Mouse (Mus musculus) kidney, embryonic 16.5 days (tissue): ENCODE measurements at regions not wholly inside any gene's neighbourhood (a gene's known extent, or its start where the extent isn't known, plus 50 kb on each side); places are given as distances from the start of the nearest gene placed in this dataset.
"Not testable (repeated sequence)": the region's sequence is repeated elsewhere in the genome, so short reads cannot be mapped to it uniquely, and the experiment has no call there.

Source experiments
- ATAC-seq: fragments of 200-750 bp; cut with Nextera tagmentation; 2 replicates; pipeline ENCODE4 v1.8.0; 2017; ENCODE audit warnings: moderate TSS enrichment; ENCODE audit not compliant: low FRiP score, low TSS enrichment
- H3K27ac ChIP-seq: fragments of 300-500 bp; sonication (generic); 2 replicates; pipeline ENCODE4 v1.5.1; 2014; ENCODE audit warnings: low read length
- H3K27me3 ChIP-seq: fragments of 300-500 bp; sonication (generic); 2 replicates; pipeline ENCODE4 v1.6.1; 2014; ENCODE audit warnings: low read length, control low read depth, mixed read lengths; ENCODE audit not compliant: insufficient read depth
- H3K36me3 ChIP-seq: fragments of 300-500 bp; sonication (generic); 2 replicates; pipeline ENCODE4 v1.6.1; 2014; ENCODE audit warnings: low read length, control low read depth, mixed read lengths; ENCODE audit not compliant: insufficient read depth
- H3K4me1 ChIP-seq: fragments of 300-500 bp; sonication (generic); 2 replicates; pipeline ENCODE4 v1.6.1; 2014; ENCODE audit warnings: low read length, control low read depth, mixed read lengths; ENCODE audit not compliant: insufficient read depth
- H3K4me2 ChIP-seq: fragments of 300-500 bp; sonication (generic); replicated peaks from 2 replicates; pipeline ENCODE4 v1.6.1; 2014; ENCODE audit warnings: low read depth, low read length
- H3K4me3 ChIP-seq: fragments of 300-500 bp; sonication (generic); 2 replicates; pipeline ENCODE4 v1.5.1; 2014; ENCODE audit warnings: mild to moderate bottlenecking, low read length
- H3K9ac ChIP-seq: fragments of 300-500 bp; sonication (generic); replicated peaks from 2 replicates; pipeline ENCODE4 v1.6.1; 2014; ENCODE audit warnings: low read length
- H3K9me3 ChIP-seq: fragments of 300-500 bp; sonication (generic); 2 replicates; pipeline ENCODE4 v1.6.1; 2016; ENCODE audit warnings: low read length, control low read depth
- WGBS: fragments of 180-500 bp; shearing (Covaris S2); extraction: QIAGEN DNeasy Blood & Tissue Kit; methylation state at CpG from one replicate; pipeline ENCODE4 v1.1.7; 2014; 5-methylcytosine and 5-hydroxymethylcytosine counted together

- Histone ChIP-seq H3K36me3 (no peaks in the 10 kb centered on the region), H3K4me2 (peak overlapping the region; percentile 53), H3K9me3 (peaks cover 4% of the 10 kb centered on the region; the same call in 1 of the 2 replicates), H3K4me1 (peaks cover 21% of the 10 kb centered on the region), H3K27ac (no peak overlapping the region), H3K9ac (0 out of 2 replicates have a peak overlapping the region, but pooled peaks have one; percentile 4), H3K4me3 (peak overlapping the region; percentile 8), H3K27me3 (no peaks in the 10 kb centered on the region)
- peak; percentile 78 for ATAC-seq
- 33% methylated on average over 19 of the region's 21 CpGs for WGBS
Measured at GRCm38 (mm10) chr12:117378297-117378887, 137.9 kb upstream of the Rapgef5 start.

GRCm38 (mm10) chr12:117379103-117379850 lies 137.0 kb upstream of the Rapgef5 start:
- Histone ChIP-seq H3K9ac (no peak overlapping the region), H3K4me3 (no peak overlapping the region), H3K27me3 (no peaks in the 10 kb centered on the region), H3K36me3 (no peaks in the 10 kb centered on the region), H3K4me1 (peaks cover 21% of the 10 kb centered on the region), H3K9me3 (peaks cover 4% of the 10 kb centered on the region; the same call in 1 of the 2 replicates), H3K27ac (no peak overlapping the region), H3K4me2 (no peak overlapping the region)
- ATAC-seq = no peak
- WGBS = 63% methylated on average over 16 of the region's 16 CpGs

- Histone ChIP-seq H3K4me1 (peaks cover 21% of the 10 kb centered on the region), H3K27ac (0 out of 2 replicates have a peak overlapping the region, but pooled peaks have one; percentile 4), H3K36me3 (no peaks in the 10 kb centered on the region), H3K4me3 (no peak overlapping the region), H3K9ac (no peak overlapping the region), H3K4me2 (no peak overlapping the region), H3K27me3 (0 out of 2 replicates have a peak, but pooled peaks cover under 1% of the 10 kb centered on the region), H3K9me3 (peaks cover 4% of the 10 kb centered on the region; the same call in 1 of the 2 replicates)
- 51% methylated on average over 6 of the region's 6 CpGs for WGBS
- no peak for ATAC-seq
Measured at GRCm38 (mm10) chr12:117380836-117381235, 135.4 kb upstream of the Rapgef5 start.

GRCm38 (mm10) chr12:117382727-117383126 lies 133.6 kb upstream of the Rapgef5 start:
- H3K9me3 ChIP-seq, H3K4me3 ChIP-seq, H3K4me2 ChIP-seq, H3K27ac ChIP-seq, H3K36me3 ChIP-seq, H3K27me3 ChIP-seq, ATAC-seq, H3K9ac ChIP-seq: not testable (repeated sequence)
- H3K4me1 ChIP-seq = peaks cover 21% of the 10 kb centered on the region
- WGBS = 80% methylated on average over 1 of the region's 4 CpGs

GRCm38 (mm10) chr12:117385072-117385666 lies 131.1 kb upstream of the Rapgef5 start:
- Histone ChIP-seq H3K4me1 (0 out of 2 replicates have a peak, but pooled peaks cover 3% of the 10 kb centered on the region), H3K4me2 (no peak overlapping the region; the same call in 1 of the 2 replicates), H3K36me3 (no peaks in the 10 kb centered on the region), H3K27me3 (0 out of 2 replicates have a peak, but pooled peaks cover 3% of the 10 kb centered on the region), H3K9me3 (no peaks in the 10 kb centered on the region), H3K9ac (no peak overlapping the region), H3K4me3 (no peak overlapping the region), H3K27ac (no peak overlapping the region)
- peak; percentile 73; the same call in 1 of the 2 replicates for ATAC-seq
- WGBS = 13% methylated on average over 6 of the region's 6 CpGs

GRCm38 (mm10) chr12:117385697-117386096 lies 130.6 kb upstream of the Rapgef5 start:
- Histone ChIP-seq H3K27ac (no peak overlapping the region), H3K4me1 (0 out of 2 replicates have a peak, but pooled peaks cover 3% of the 10 kb centered on the region), H3K9ac (no peak overlapping the region), H3K27me3 (0 out of 2 replicates have a peak, but pooled peaks cover 3% of the 10 kb centered on the region), H3K36me3 (no peaks in the 10 kb centered on the region), H3K9me3 (no peaks in the 10 kb centered on the region), H3K4me2 (no peak overlapping the region), H3K4me3 (no peak overlapping the region)
- WGBS = 79% methylated on average over 1 of the region's 1 CpGs
- ATAC-seq = no peak

- 86% methylated on average over 9 of the region's 9 CpGs for WGBS
- no peaks in the 10 kb centered on the region for H3K9me3 ChIP-seq
- H3K4me2 ChIP-seq = no peak overlapping the region
- no peaks in the 10 kb centered on the region for H3K4me1 ChIP-seq
- no peaks in the 10 kb centered on the region for H3K36me3 ChIP-seq
- no peak for ATAC-seq
- H3K9ac ChIP-seq = no peak overlapping the region
- H3K27ac ChIP-seq = no peak overlapping the region
- 0 out of 2 replicates have a peak, but pooled peaks cover 3% of the 10 kb centered on the region for H3K27me3 ChIP-seq
- no peak overlapping the region for H3K4me3 ChIP-seq
Measured at GRCm38 (mm10) chr12:117386957-117387356, 129.3 kb upstream of the Rapgef5 start.

- no peaks in the 10 kb centered on the region for H3K4me1 ChIP-seq
- no peaks in the 10 kb centered on the region for H3K9me3 ChIP-seq
- WGBS = 68% methylated on average over 7 of the region's 7 CpGs
- H3K27me3 ChIP-seq = 0 out of 2 replicates have a peak, but pooled peaks cover 3% of the 10 kb centered on the region
- no peak overlapping the region for H3K4me2 ChIP-seq
- H3K36me3 ChIP-seq = no peaks in the 10 kb centered on the region
- ATAC-seq = no peak
- no peak overlapping the region for H3K4me3 ChIP-seq
- no peak overlapping the region for H3K9ac ChIP-seq
- H3K27ac ChIP-seq = no peak overlapping the region
Measured at GRCm38 (mm10) chr12:117389516-117390347, 126.5 kb upstream of the Rapgef5 start.

GRCm38 (mm10) chr12:117397512-117397911 lies 118.8 kb upstream of the Rapgef5 start:
- Histone ChIP-seq H3K9ac (no peak overlapping the region), H3K27ac (no peak overlapping the region), H3K9me3 (no peaks in the 10 kb centered on the region), H3K27me3 (no peaks in the 10 kb centered on the region), H3K4me3 (no peak overlapping the region), H3K36me3 (no peaks in the 10 kb centered on the region), H3K4me2 (no peak overlapping the region), H3K4me1 (no peaks in the 10 kb centered on the region)
- ATAC-seq = no peak
- WGBS = 92% methylated on average over 3 of the region's 3 CpGs
